Mouse (Mus musculus) testis, adult 2 months (tissue): ENCODE measurements around the gene Junb. TPM values are rescaled to one million over a fixed set of nuclear protein-coding genes. Genes with fewer than 3 reads are reported as not detected.

ENCODE experiments used
- H3K27ac ChIP-seq: fragments of 200-500 bp; 2 replicates; pipeline ENCODE4 v1.5.1; 2012; ENCODE audit warnings: low read depth, low read length; ENCODE audit not compliant: control insufficient read depth, insufficient read depth
- H3K27me3 ChIP-seq: fragments of 200-500 bp; 2 replicates; pipeline ENCODE4 v1.6.1; 2012; ENCODE audit warnings: mild to moderate bottlenecking, low read length, moderate library complexity; ENCODE audit not compliant: control insufficient read depth, insufficient read depth
- H3K36me3 ChIP-seq: fragments of 200-500 bp; 2 replicates; pipeline ENCODE4 v1.6.1; 2012; ENCODE audit warnings: mild to moderate bottlenecking, low read length; ENCODE audit not compliant: control insufficient read depth, insufficient read depth
- H3K4me1 ChIP-seq: fragments of 200-500 bp; 2 replicates; pipeline ENCODE4 v1.6.1; 2012; ENCODE audit warnings: low read length; ENCODE audit not compliant: control insufficient read depth, insufficient read depth
- H3K4me3 ChIP-seq: fragments of 200-500 bp; 2 replicates; pipeline ENCODE4 v1.5.1; 2012; ENCODE audit warnings: low read depth, mild to moderate bottlenecking, low read length, moderate library complexity, mixed read lengths; ENCODE audit not compliant: control insufficient read depth
- CTCF ChIP-seq: fragments of 200-500 bp; IDR thresholded peaks from 2 replicates; pipeline ENCODE4 v1.5.1; 2012; ENCODE audit warnings: low read depth, mild to moderate bottlenecking, inconsistent platforms, low read length, moderate library complexity; ENCODE audit not compliant: control insufficient read depth, insufficient read depth, insufficient replicate concordance
- POLR2A ChIP-seq: fragments of 200-500 bp; IDR thresholded peaks from 2 replicates; pipeline ENCODE4 v1.6.1; 2012; ENCODE audit warnings: low read depth, mild to moderate bottlenecking, inconsistent platforms, low read length, moderate library complexity; ENCODE audit not compliant: control insufficient read depth
- polyA plus RNA-seq: library from polyadenylated mRNA; depleted of rRNA; stranded (reverse); fragments of >200 nt; gene quantifications from 2 replicates; pipeline ENCODE4 v1.2.3, GENCODE M21; 2012; rRNA removed

The Junb gene
- 5.7 and 9.3 TPM in 2 replicates for polyA plus RNA-seq

GRCm38 (mm10) chr8:84978248-84978940, at the start of gene Junb:
TSS of gene Junb (minus strand) at chr8:84978718.
- Histone ChIP-seq H3K4me1 (peaks cover 59% of the 10 kb centered on the region), H3K4me3 (peak within 1 kb of the TSS; percentile 85), H3K27me3 (no peaks in the 10 kb centered on the region; the same call in 1 of the 2 replicates), H3K36me3 (no peaks in the 10 kb centered on the region), H3K27ac (peak within 1 kb of the TSS; percentile 82)
- peak; percentile 96 for TF ChIP-seq POLR2A
- TF ChIP-seq CTCF = no peak

- no peak overlapping the region for H3K27ac ChIP-seq
- H3K27me3 ChIP-seq = no peaks in the 10 kb centered on the region
- H3K4me1 ChIP-seq = peaks cover 5% of the 10 kb centered on the region
- H3K36me3 ChIP-seq = no peaks in the 10 kb centered on the region
- no peak for TF ChIP-seq CTCF
- TF ChIP-seq POLR2A = no peak
- H3K4me3 ChIP-seq = peak overlapping the region; percentile 43; the same call in 1 of the 2 replicates
These were observed 49.4 kb upstream of the Junb start for GRCm38 (mm10) chr8:85027922-85028321.

- TF ChIP-seq CTCF = no peak
- no peaks in the 10 kb centered on the region for H3K36me3 ChIP-seq
These were observed 49.0 kb upstream of the Junb start for GRCm38 (mm10) chr8:85027516-85027855.

GRCm38 (mm10) chr8:85026670-85027515, 48.4 kb upstream of the Junb start, which contains the start of gene Trir:
TSS of gene Trir (plus strand) at chr8:85026823.
- H3K27ac ChIP-seq = peak within 1 kb of the TSS; percentile 90
- TF ChIP-seq CTCF (no peak), POLR2A (peak; percentile 94)

More at GRCm38 (mm10) chr8:85027516-85027855, 49.0 kb upstream of the Junb start:
- Histone ChIP-seq H3K4me1 (peaks cover 5% of the 10 kb centered on the region), H3K4me3 (peak overlapping the region; percentile 99), H3K27me3 (no peaks in the 10 kb centered on the region), H3K27ac (peak overlapping the region; percentile 19; the same call in 1 of the 2 replicates)

GRCm38 (mm10) chr8:85025098-85025932, 46.8 kb upstream of the Junb start, which contains the start of gene Asna1:
TSS of gene Asna1 (minus strand) at chr8:85025281.
- H3K27me3 ChIP-seq = no peaks in the 10 kb centered on the region
- H3K4me3 ChIP-seq = peak within 1 kb of the TSS; percentile 99
- peak within 1 kb of the TSS; percentile 90 for H3K27ac ChIP-seq
- H3K4me1 ChIP-seq = peaks cover 5% of the 10 kb centered on the region
- peak; percentile 52; the same call in 1 of the 2 replicates for TF ChIP-seq POLR2A
- no peak for TF ChIP-seq CTCF
- H3K36me3 ChIP-seq = no peaks in the 10 kb centered on the region

More at GRCm38 (mm10) chr8:85026670-85027515, 48.4 kb upstream of the Junb start, which contains the start of gene Trir:
- H3K4me1 ChIP-seq = peaks cover 5% of the 10 kb centered on the region
- no peaks in the 10 kb centered on the region for H3K27me3 ChIP-seq
- no peaks in the 10 kb centered on the region for H3K36me3 ChIP-seq
- peak within 1 kb of the TSS; percentile 99 for H3K4me3 ChIP-seq

GRCm38 (mm10) chr8:85023846-85024245, 45.3 kb upstream of the Junb start:
- peak overlapping the region; percentile 99 for H3K4me3 ChIP-seq
- no peaks in the 10 kb centered on the region for H3K36me3 ChIP-seq
- peaks cover 2% of the 10 kb centered on the region for H3K4me1 ChIP-seq
- no peaks in the 10 kb centered on the region for H3K27me3 ChIP-seq
- H3K27ac ChIP-seq = no peak overlapping the region
- TF ChIP-seq CTCF (no peak), POLR2A (no peak)
